Mouse (Mus musculus) forebrain, embryonic 14.5 days (tissue): ENCODE results near the gene Vti1b. TPM values are rescaled to one million over a fixed set of nuclear protein-coding genes. Genes with fewer than 3 reads are reported as not detected.

Experiments
- ATAC-seq: fragments of 200-750 bp; cut with Nextera tagmentation; 2 replicates; pipeline ENCODE4 v1.8.0; 2017; ENCODE audit warnings: mild to moderate bottlenecking, moderate library complexity
- DNase-seq: peaks from one replicate; pipeline ENCODE4 v3.0.0-alpha.2; 2015; ENCODE audit warnings: low spot score
- H3K27ac ChIP-seq: fragments of 300-500 bp; sonication (generic); 2 replicates; pipeline ENCODE4 v1.5.1; 2014; ENCODE audit warnings: low read depth, mild to moderate bottlenecking, control low read depth, low read length, moderate library complexity
- H3K27me3 ChIP-seq: fragments of 300-500 bp; sonication (generic); replicated peaks from 2 replicates; pipeline ENCODE4 v1.6.1; 2014; ENCODE audit warnings: low read length, control low read depth, mixed read lengths; ENCODE audit not compliant: control insufficient read depth, insufficient read depth
- H3K36me3 ChIP-seq: fragments of 300-500 bp; sonication (generic); 2 replicates; pipeline ENCODE4 v1.6.1; 2014; ENCODE audit warnings: low read length, control low read depth; ENCODE audit not compliant: control insufficient read depth, insufficient read depth
- H3K4me1 ChIP-seq: fragments of 300-500 bp; sonication (generic); 2 replicates; pipeline ENCODE4 v1.6.1; 2014; ENCODE audit warnings: antibody characterized with exemption, low read length, control low read depth; ENCODE audit not compliant: control insufficient read depth, insufficient read depth
- H3K4me2 ChIP-seq: fragments of 300-500 bp; sonication (generic); 2 replicates; pipeline ENCODE4 v1.6.1; 2014; ENCODE audit warnings: mild to moderate bottlenecking, control low read depth, low read length
- H3K4me3 ChIP-seq: fragments of 300-500 bp; sonication (generic); 2 replicates; pipeline ENCODE4 v1.5.1; 2014; ENCODE audit warnings: low read depth, low read length, control low read depth
- H3K9ac ChIP-seq: fragments of 300-500 bp; sonication (generic); 2 replicates; pipeline ENCODE4 v1.6.1; 2014; ENCODE audit warnings: mild to moderate bottlenecking, low read length, control low read depth, moderate library complexity
- H3K9me3 ChIP-seq: fragments of 300-500 bp; sonication (generic); replicated peaks from 2 replicates; pipeline ENCODE4 v1.6.1; 2016; ENCODE audit warnings: low read length, control low read depth, mixed read lengths; ENCODE audit not compliant: control insufficient read depth
- WGBS: fragments of 180-500 bp; shearing (Covaris S2); extraction: QIAGEN DNeasy Blood & Tissue Kit; methylation state at CpG from one replicate; pipeline ENCODE4 v1.1.7; 2014; 5-methylcytosine and 5-hydroxymethylcytosine counted together
- polyA plus RNA-seq: library from polyadenylated mRNA; unstranded; fragments of >200 nt; fragmentation: Nextera tagmentation; extraction: Ambion mirVana; gene quantifications from 2 replicates; pipeline ENCODE4 v1.2.1, GENCODE M21; 2014

Vti1b gene
- polyA plus RNA-seq, 1 experiment from 2014 or later = 133 TPM

GRCm38 (mm10) chr12:79149653-79150052 is 22.8 kb downstream of the Vti1b start:
- Histone ChIP-seq H3K4me2 (no peak overlapping the region), H3K36me3 (peaks cover 21% of the 10 kb centered on the region), H3K9me3 (no peaks in the 10 kb centered on the region), H3K27me3 (no peaks in the 10 kb centered on the region), H3K27ac (no peak overlapping the region), H3K4me1 (no peaks in the 10 kb centered on the region), H3K4me3 (no peak overlapping the region), H3K9ac (no peak overlapping the region)
- WGBS = 95% methylated on average over 6 of the region's 6 CpGs
- ATAC-seq = no peak
- DNase-seq = no peak

- Histone ChIP-seq H3K4me3 (no peak overlapping the region), H3K9ac (no peak overlapping the region), H3K27me3 (no peaks in the 10 kb centered on the region), H3K4me2 (no peak overlapping the region), H3K4me1 (no peaks in the 10 kb centered on the region), H3K27ac (no peak overlapping the region), H3K36me3 (no peaks in the 10 kb centered on the region), H3K9me3 (no peaks in the 10 kb centered on the region)
- ATAC-seq (no peak), DNase-seq (no peak)
These were observed 31.1 kb downstream of the Vti1b start for GRCm38 (mm10) chr12:79141384-79141783.

- Histone ChIP-seq H3K4me2 (no peak overlapping the region), H3K9ac (no peak overlapping the region), H3K36me3 (no peaks in the 10 kb centered on the region), H3K27ac (no peak overlapping the region), H3K27me3 (no peaks in the 10 kb centered on the region), H3K9me3 (no peaks in the 10 kb centered on the region), H3K4me1 (no peaks in the 10 kb centered on the region), H3K4me3 (no peak overlapping the region)
- DNase-seq (no peak), ATAC-seq (no peak)
- WGBS = 90% methylated on average over 2 of the region's 2 CpGs
These were observed 31.7 kb downstream of the Vti1b start for GRCm38 (mm10) chr12:79140811-79141210.

- Histone ChIP-seq H3K27me3 (no peaks in the 10 kb centered on the region), H3K4me3 (no peak overlapping the region), H3K4me2 (no peak overlapping the region), H3K27ac (no peak overlapping the region), H3K9me3 (no peaks in the 10 kb centered on the region), H3K9ac (no peak overlapping the region), H3K4me1 (no peaks in the 10 kb centered on the region), H3K36me3 (no peaks in the 10 kb centered on the region)
- no peak for ATAC-seq
- no peak for DNase-seq
- 53% methylated on average over 1 of the region's 1 CpGs for WGBS
These were observed 33.0 kb downstream of the Vti1b start for GRCm38 (mm10) chr12:79139417-79139816.

GRCm38 (mm10) chr12:79138999-79139398 is 33.5 kb downstream of the Vti1b start:
- H3K4me2 ChIP-seq = no peak overlapping the region
- no peak overlapping the region for H3K9ac ChIP-seq
- no peaks in the 10 kb centered on the region for H3K4me1 ChIP-seq
- H3K9me3 ChIP-seq = no peaks in the 10 kb centered on the region
- ATAC-seq = no peak
- no peaks in the 10 kb centered on the region for H3K36me3 ChIP-seq
- no peak overlapping the region for H3K4me3 ChIP-seq
- DNase-seq = no peak
- H3K27me3 ChIP-seq = no peaks in the 10 kb centered on the region
- no peak overlapping the region for H3K27ac ChIP-seq

GRCm38 (mm10) chr12:79136949-79137348 is 35.5 kb downstream of the Vti1b start:
- no peak overlapping the region for H3K27ac ChIP-seq
- H3K4me3 ChIP-seq = no peak overlapping the region
- ATAC-seq = no peak
- H3K36me3 ChIP-seq = no peaks in the 10 kb centered on the region
- H3K9ac ChIP-seq = no peak overlapping the region
- DNase-seq = no peak
- no peaks in the 10 kb centered on the region for H3K4me1 ChIP-seq
- H3K9me3 ChIP-seq = no peaks in the 10 kb centered on the region
- 78% methylated on average over 7 of the region's 7 CpGs for WGBS
- H3K27me3 ChIP-seq = peaks cover 14% of the 10 kb centered on the region
- H3K4me2 ChIP-seq = no peak overlapping the region

- no peak overlapping the region for H3K4me3 ChIP-seq
- H3K36me3 ChIP-seq = no peaks in the 10 kb centered on the region
- no peak overlapping the region for H3K27ac ChIP-seq
- DNase-seq = no peak
- 39% methylated on average over 4 of the region's 4 CpGs for WGBS
- ATAC-seq = no peak
- H3K4me1 ChIP-seq = peaks cover 3% of the 10 kb centered on the region; the same call in 1 of the 2 replicates
- H3K27me3 ChIP-seq = peaks cover 23% of the 10 kb centered on the region
- H3K9me3 ChIP-seq = no peaks in the 10 kb centered on the region
- H3K4me2 ChIP-seq = no peak overlapping the region
- no peak overlapping the region for H3K9ac ChIP-seq
These were observed 37.4 kb downstream of the Vti1b start for GRCm38 (mm10) chr12:79135105-79135504.

GRCm38 (mm10) chr12:79134676-79135075 is 37.8 kb downstream of the Vti1b start:
- 43% methylated on average over 8 of the region's 8 CpGs for WGBS
- H3K27me3 ChIP-seq = peaks cover 23% of the 10 kb centered on the region
- peaks cover 4% of the 10 kb centered on the region; the same call in 1 of the 2 replicates for H3K4me1 ChIP-seq
- H3K27ac ChIP-seq = no peak overlapping the region
- H3K4me3 ChIP-seq = no peak overlapping the region
- DNase-seq (no peak), ATAC-seq (no peak)
- no peaks in the 10 kb centered on the region for H3K9me3 ChIP-seq
- no peak overlapping the region for H3K4me2 ChIP-seq
- no peak overlapping the region for H3K9ac ChIP-seq
- H3K36me3 ChIP-seq = no peaks in the 10 kb centered on the region

- H3K27me3 ChIP-seq = peaks cover 23% of the 10 kb centered on the region
These were observed 40.6 kb downstream of the Vti1b start for GRCm38 (mm10) chr12:79131706-79132460.

More at GRCm38 (mm10) chr12:79131706-79132460, 40.6 kb downstream of the Vti1b start:
- Histone ChIP-seq H3K4me2 (peak overlapping the region; percentile 83), H3K9me3 (no peaks in the 10 kb centered on the region), H3K36me3 (no peaks in the 10 kb centered on the region), H3K27ac (no peak overlapping the region), H3K9ac (peak overlapping the region; percentile 51; the same call in 1 of the 2 replicates), H3K4me1 (peaks cover 4% of the 10 kb centered on the region; the same call in 1 of the 2 replicates), H3K4me3 (peak overlapping the region; percentile 44)
- no peak for DNase-seq
- no peak for ATAC-seq
- WGBS = 27% methylated on average over 5 of the region's 5 CpGs
